Mouse (Mus musculus) stomach, embryonic 15.5 days (tissue): Measurements from ENCODE around the gene Galnt7. TPM values are rescaled to one million over a fixed set of nuclear protein-coding genes. Genes with fewer than 3 reads are reported as not detected.
"Not testable (repeated sequence)": the region's sequence is repeated elsewhere in the genome, so short reads cannot be mapped to it uniquely, and the experiment has no call there.

Experiments used
- ATAC-seq: fragments of 200-750 bp; cut with Nextera tagmentation; 2 replicates; pipeline ENCODE4 v1.8.0; 2017; ENCODE audit warnings: low read depth, moderate number of reproducible peaks, moderate TSS enrichment; ENCODE audit not compliant: insufficient read depth, low FRiP score
- H3K27ac ChIP-seq: fragments of 300-500 bp; sonication (generic); 2 replicates; pipeline ENCODE4 v1.5.1; 2015; ENCODE audit warnings: mild to moderate bottlenecking, inconsistent platforms
- H3K27me3 ChIP-seq: fragments of 300-500 bp; sonication (generic); replicated peaks from 2 replicates; pipeline ENCODE4 v1.6.1; 2015; ENCODE audit warnings: inconsistent platforms
- H3K36me3 ChIP-seq: fragments of 300-500 bp; sonication (generic); 2 replicates; pipeline ENCODE4 v1.6.1; 2015; ENCODE audit warnings: inconsistent platforms
- H3K4me1 ChIP-seq: fragments of 300-500 bp; sonication (generic); 2 replicates; pipeline ENCODE4 v1.6.1; 2015; ENCODE audit warnings: inconsistent platforms
- H3K4me2 ChIP-seq: fragments of 300-500 bp; sonication (generic); 2 replicates; pipeline ENCODE4 v1.6.1; 2015; ENCODE audit warnings: mild to moderate bottlenecking, inconsistent platforms
- H3K4me3 ChIP-seq: fragments of 300-500 bp; sonication (generic); replicated peaks from 2 replicates; pipeline ENCODE4 v1.5.1; 2015; ENCODE audit warnings: inconsistent platforms
- H3K9ac ChIP-seq: fragments of 300-500 bp; sonication (generic); 2 replicates; pipeline ENCODE4 v1.6.1; 2015; ENCODE audit warnings: inconsistent platforms
- H3K9me3 ChIP-seq: fragments of 300-500 bp; sonication (generic); 2 replicates; pipeline ENCODE4 v1.6.1; 2016; ENCODE audit warnings: inconsistent platforms
- WGBS: fragments of 180-500 bp; shearing (Covaris S2); methylation state at CpG from one replicate; pipeline ENCODE4 v1.1.7; 2015; 5-methylcytosine and 5-hydroxymethylcytosine counted together
- polyA plus RNA-seq: library from polyadenylated mRNA; unstranded; fragments of >200 nt; fragmentation: Nextera tagmentation; extraction: Ambion mirVana; gene quantifications from 2 replicates; pipeline ENCODE4 v1.2.1, GENCODE M21; 2015

Gene Galnt7
- polyA plus RNA-seq, 1 experiment from 2014 or later: 32.1 TPM

- H3K4me2 ChIP-seq: no peak overlapping the region
- no peaks in the 10 kb centered on the region for H3K36me3 ChIP-seq
- H3K27ac ChIP-seq: no peak overlapping the region; the same call in 1 of the 2 replicates
- 0 out of 2 replicates have a peak, but pooled peaks cover 6% of the 10 kb centered on the region for H3K4me1 ChIP-seq
- no peak overlapping the region for H3K4me3 ChIP-seq
- WGBS: 72% methylated on average over 4 of the region's 4 CpGs
- ATAC-seq: no peak
- no peaks in the 10 kb centered on the region; the same call in 1 of the 2 replicates for H3K9me3 ChIP-seq
- no peaks in the 10 kb centered on the region for H3K27me3 ChIP-seq
- no peak overlapping the region for H3K9ac ChIP-seq
Measured at GRCm38 (mm10) chr8:57508657-57509056, 144.2 kb downstream of the Galnt7 start.

DNA sequence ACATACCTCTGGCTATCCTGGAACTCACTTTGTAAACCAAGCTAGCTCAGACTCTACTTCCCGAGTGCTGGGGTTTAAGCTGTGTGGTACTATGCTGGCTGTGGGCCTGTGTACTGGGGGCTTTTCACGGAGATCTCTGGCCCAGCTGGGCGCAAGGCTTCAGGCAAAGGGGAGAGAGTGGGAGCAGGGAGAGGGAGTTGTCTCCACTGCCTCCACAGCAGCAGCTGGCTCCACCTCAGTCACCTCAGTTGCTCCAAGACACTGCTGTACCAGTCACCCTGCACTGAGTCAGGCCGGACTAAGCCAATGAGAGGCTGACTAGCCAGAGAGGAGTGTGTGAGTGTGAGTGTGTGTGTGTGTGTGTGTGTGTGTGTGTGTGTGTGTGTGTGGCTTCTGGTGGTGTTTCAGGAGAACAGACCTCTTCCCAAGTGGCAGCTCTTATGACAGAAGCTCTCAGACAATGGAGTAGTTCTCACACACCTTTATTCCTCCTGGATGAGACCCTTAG, 145.2 kb downstream of the Galnt7 start:
- 92% methylated on average over 4 of the region's 4 CpGs for WGBS
- H3K27ac ChIP-seq: no peak overlapping the region
- 0 out of 2 replicates have a peak, but pooled peaks cover 6% of the 10 kb centered on the region for H3K4me1 ChIP-seq
- H3K9ac ChIP-seq: no peak overlapping the region
- H3K36me3 ChIP-seq: no peaks in the 10 kb centered on the region
- ATAC-seq: no peak
- no peaks in the 10 kb centered on the region; the same call in 1 of the 2 replicates for H3K9me3 ChIP-seq
- no peaks in the 10 kb centered on the region for H3K27me3 ChIP-seq
- no peak overlapping the region for H3K4me2 ChIP-seq
- no peak overlapping the region for H3K4me3 ChIP-seq

DNA sequence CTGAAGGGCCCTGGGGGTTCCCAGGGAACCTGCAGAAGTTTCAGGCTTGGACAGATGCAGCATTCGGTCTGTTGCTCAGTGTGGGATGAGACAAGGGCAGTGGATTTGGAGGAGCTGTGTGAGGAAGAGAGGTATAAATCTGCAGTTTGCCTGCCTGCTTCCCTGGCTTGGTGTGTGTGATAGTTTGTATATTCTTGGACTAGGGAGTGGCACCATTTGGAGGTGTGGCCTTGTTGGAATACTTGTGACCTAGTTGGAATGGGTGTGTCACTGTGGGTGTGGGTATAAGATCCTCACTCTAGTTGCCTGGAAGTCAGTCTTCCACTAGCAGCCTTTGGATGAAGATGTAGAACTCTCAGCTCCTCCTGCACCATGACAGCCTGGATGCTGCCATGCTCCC, 147.3 kb downstream of the Galnt7 start:
- H3K4me3 ChIP-seq, H3K9ac ChIP-seq, H3K9me3 ChIP-seq, H3K4me2 ChIP-seq, H3K27ac ChIP-seq, H3K36me3 ChIP-seq, H3K27me3 ChIP-seq, H3K4me1 ChIP-seq: not testable (repeated sequence)
- peak; percentile 55 for ATAC-seq
- WGBS: 59% methylated on average over 1 of the region's 1 CpGs

DNA sequence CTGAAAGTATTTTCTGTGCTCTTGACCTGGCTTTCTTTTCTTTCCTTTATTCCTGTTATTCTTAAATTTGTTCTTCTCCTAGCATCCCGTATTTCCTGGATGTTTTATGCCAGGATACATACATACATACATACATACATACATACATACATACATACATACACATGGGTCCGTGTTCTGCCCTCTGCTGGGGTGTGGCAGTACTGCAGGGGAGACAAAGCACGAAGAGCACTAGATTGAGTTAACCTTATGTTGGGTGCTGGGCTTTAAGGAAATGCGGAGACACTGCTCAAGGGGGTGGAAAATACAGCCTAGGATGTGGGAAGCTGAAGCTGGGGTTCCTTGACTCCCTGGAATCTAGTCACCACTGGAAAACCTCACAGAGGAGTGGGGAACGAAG, 149.2 kb downstream of the Galnt7 start:
- 58% methylated on average over 5 of the region's 5 CpGs for WGBS
- H3K4me2 ChIP-seq: no peak overlapping the region
- ATAC-seq: no peak
- H3K9ac ChIP-seq: no peak overlapping the region
- no peaks in the 10 kb centered on the region for H3K9me3 ChIP-seq
- no peaks in the 10 kb centered on the region for H3K36me3 ChIP-seq
- H3K27ac ChIP-seq: no peak overlapping the region
- no peak overlapping the region for H3K4me3 ChIP-seq
- H3K27me3 ChIP-seq: no peaks in the 10 kb centered on the region
- no peaks in the 10 kb centered on the region for H3K4me1 ChIP-seq

DNA sequence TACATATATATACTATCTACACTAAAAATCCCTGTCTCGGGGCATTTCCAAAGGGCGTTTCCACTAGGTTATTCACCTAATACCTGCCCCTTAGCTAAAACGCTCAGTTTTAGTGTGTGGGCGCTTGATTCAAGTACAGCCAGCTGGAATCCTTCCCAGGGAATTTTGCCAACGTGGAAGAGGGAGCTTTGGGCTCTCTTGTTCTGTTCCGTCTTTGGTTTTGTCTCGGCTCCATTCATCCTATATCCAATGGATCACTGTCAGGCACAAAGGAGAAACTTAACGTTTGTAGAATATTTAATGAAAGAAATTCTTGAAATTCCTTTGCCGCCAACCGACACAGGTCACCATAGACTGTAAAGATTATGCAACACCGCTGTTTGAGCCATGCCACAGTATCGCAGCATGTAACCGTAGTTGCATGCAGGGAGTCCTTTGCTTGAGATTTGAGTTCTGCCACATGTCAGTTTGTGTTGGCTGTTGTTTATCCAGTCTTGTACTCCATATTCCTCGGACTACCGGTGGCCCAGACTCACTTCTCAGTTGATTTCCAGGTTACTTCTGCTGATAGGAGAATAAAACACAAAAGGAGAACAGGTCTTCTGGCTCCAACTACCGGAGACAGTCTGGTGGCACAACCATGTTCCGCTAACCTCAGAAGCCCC, 153.9 kb downstream of the Galnt7 start:
- Histone ChIP-seq H3K27me3 (no peaks in the 10 kb centered on the region), H3K4me2 (peak overlapping the region; percentile 34), H3K4me3 (no peak overlapping the region), H3K36me3 (no peaks in the 10 kb centered on the region), H3K4me1 (no peaks in the 10 kb centered on the region), H3K9me3 (no peaks in the 10 kb centered on the region), H3K27ac (peak overlapping the region; percentile 42; the same call in 1 of the 2 replicates), H3K9ac (no peak overlapping the region)
- 39% methylated on average over 17 of the region's 17 CpGs for WGBS
- peak; percentile 60 for ATAC-seq

GRCm38 (mm10) chr8:57498494-57498846, 154.4 kb downstream of the Galnt7 start:
- Histone ChIP-seq H3K9ac (no peak overlapping the region), H3K9me3 (no peaks in the 10 kb centered on the region), H3K4me3 (no peak overlapping the region), H3K27me3 (no peaks in the 10 kb centered on the region), H3K4me1 (no peaks in the 10 kb centered on the region), H3K4me2 (peak overlapping the region; percentile 34), H3K27ac (peak overlapping the region; percentile 42; the same call in 1 of the 2 replicates), H3K36me3 (no peaks in the 10 kb centered on the region)
- 47% methylated on average over 8 of the region's 8 CpGs for WGBS
- ATAC-seq: no peak

DNA sequence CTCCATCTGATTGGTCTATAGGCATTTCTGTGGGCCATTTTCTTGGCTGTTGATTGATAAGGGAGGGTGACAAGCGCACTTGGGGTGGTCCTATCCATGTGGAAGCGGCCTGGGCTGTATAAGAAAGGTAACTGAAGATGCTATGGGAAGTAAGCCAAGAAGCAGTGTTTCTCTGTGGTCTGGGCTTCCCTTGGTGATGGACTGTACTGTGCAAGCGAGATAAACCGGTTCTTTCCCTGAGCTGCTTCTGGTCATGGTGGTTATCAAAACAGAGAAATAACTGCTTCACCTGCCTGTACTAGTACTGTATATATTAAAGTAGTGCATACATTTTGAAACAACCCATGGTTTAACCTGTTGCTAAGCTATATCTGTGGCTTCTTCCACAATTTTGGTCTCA, 161.0 kb downstream of the Galnt7 start:
- WGBS: 81% methylated on average over 4 of the region's 4 CpGs
- Histone ChIP-seq H3K4me3 (no peak overlapping the region), H3K9ac (no peak overlapping the region), H3K27ac (no peak overlapping the region), H3K4me2 (no peak overlapping the region), H3K27me3 (no peaks in the 10 kb centered on the region), H3K4me1 (no peaks in the 10 kb centered on the region), H3K36me3 (no peaks in the 10 kb centered on the region), H3K9me3 (no peaks in the 10 kb centered on the region)
- no peak for ATAC-seq

DNA sequence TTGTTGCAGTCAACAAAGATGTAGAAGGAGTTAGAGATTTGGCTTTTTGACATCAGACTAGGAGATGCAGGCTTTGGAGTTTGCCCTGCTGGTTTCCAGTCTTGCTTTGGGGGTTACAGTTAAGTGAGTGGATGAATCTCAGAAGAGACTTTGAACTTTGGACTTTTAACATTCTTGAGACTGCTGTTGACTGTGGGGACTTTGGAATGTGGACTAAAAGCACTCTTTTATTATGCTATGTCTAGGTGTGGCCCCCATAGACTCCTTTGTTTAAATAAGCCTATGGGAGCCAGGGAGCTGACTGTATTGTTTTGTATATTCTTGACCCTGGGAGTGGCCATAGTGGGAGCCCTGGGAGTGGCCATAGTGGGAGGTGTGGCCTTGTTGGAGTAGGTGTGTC, 162.9 kb downstream of the Galnt7 start:
- Histone ChIP-seq H3K36me3 (no peaks in the 10 kb centered on the region), H3K9me3 (no peaks in the 10 kb centered on the region), H3K9ac (no peak overlapping the region), H3K4me1 (no peaks in the 10 kb centered on the region), H3K27me3 (no peaks in the 10 kb centered on the region), H3K27ac (0 out of 2 replicates have a peak overlapping the region, but pooled peaks have one; percentile 17), H3K4me3 (no peak overlapping the region), H3K4me2 (no peak overlapping the region)
- peak; percentile 38 for ATAC-seq

- no peaks in the 10 kb centered on the region for H3K27me3 ChIP-seq
- H3K4me3 ChIP-seq: no peak overlapping the region
- no peaks in the 10 kb centered on the region for H3K9me3 ChIP-seq
- no peak overlapping the region for H3K27ac ChIP-seq
- no peak for ATAC-seq
- WGBS: 96% methylated on average over 1 of the region's 1 CpGs
- no peaks in the 10 kb centered on the region for H3K36me3 ChIP-seq
- H3K4me1 ChIP-seq: no peaks in the 10 kb centered on the region
- no peak overlapping the region for H3K9ac ChIP-seq
- H3K4me2 ChIP-seq: no peak overlapping the region
Measured at GRCm38 (mm10) chr8:57489366-57489765, 163.5 kb downstream of the Galnt7 start.

GRCm38 (mm10) chr8:57488312-57488765, 164.5 kb downstream of the Galnt7 start:
- ATAC-seq: peak; percentile 30; the same call in 1 of the 2 replicates
- under 1% methylated on average over 25 of the region's 25 CpGs for WGBS
- H3K4me3 ChIP-seq: peak overlapping the region; percentile 86

GRCm38 (mm10) chr8:57487441-57488155, 165.2 kb downstream of the Galnt7 start, which contains the start of gene Sap30:
Sap30 (minus strand) TSS chr8:57487860.
- Histone ChIP-seq H3K4me1 (no peaks in the 10 kb centered on the region), H3K9me3 (no peaks in the 10 kb centered on the region), H3K9ac (peak within 1 kb of the TSS; percentile 54), H3K27ac (peak within 1 kb of the TSS; percentile 96), H3K4me3 (peak within 1 kb of the TSS; percentile 86), H3K36me3 (no peaks in the 10 kb centered on the region), H3K4me2 (peak within 1 kb of the TSS; percentile 93), H3K27me3 (no peaks in the 10 kb centered on the region)
- WGBS: under 1% methylated on average over 54 of the region's 66 CpGs
- ATAC-seq: peak; percentile 96

More at GRCm38 (mm10) chr8:57488312-57488765, 164.5 kb downstream of the Galnt7 start:
- H3K4me1 ChIP-seq: no peaks in the 10 kb centered on the region
- H3K9ac ChIP-seq: peak overlapping the region; percentile 54
- no peaks in the 10 kb centered on the region for H3K9me3 ChIP-seq
- no peaks in the 10 kb centered on the region for H3K36me3 ChIP-seq
- H3K27me3 ChIP-seq: no peaks in the 10 kb centered on the region
- peak overlapping the region; percentile 93 for H3K4me2 ChIP-seq
- peak overlapping the region; percentile 96 for H3K27ac ChIP-seq
